Mouse (Mus musculus) liver, postnatal 0 days (tissue): ENCODE measurements around the gene Myog. TPM values are rescaled to one million over a fixed set of nuclear protein-coding genes. Genes with fewer than 3 reads are reported as not detected.
A peak's percentile ranks its signal among the peaks of the same experiment; 100 is the strongest.

Experiments
- ATAC-seq: fragments of 200-750 bp; cut with Nextera tagmentation; 2 replicates; pipeline ENCODE4 v1.8.0; 2017; ENCODE audit warnings: mild to moderate bottlenecking, moderate library complexity
- DNase-seq: peaks from one replicate; pipeline ENCODE4 v3.0.0-alpha.2; 2016
- H3K27ac ChIP-seq: fragments of 300-500 bp; sonication (generic); 2 replicates; pipeline ENCODE4 v1.5.1; 2014; ENCODE audit warnings: antibody characterized with exemption, moderate library complexity, mild to moderate bottlenecking, low read depth
- H3K27me3 ChIP-seq: fragments of 300-500 bp; sonication (generic); 2 replicates; pipeline ENCODE4 v1.6.1; 2014; ENCODE audit warnings: low read length, control low read depth, mixed read lengths; ENCODE audit not compliant: insufficient read depth
- H3K36me3 ChIP-seq: fragments of 300-500 bp; sonication (generic); replicated peaks from 2 replicates; pipeline ENCODE4 v1.6.1; 2014; ENCODE audit warnings: mild to moderate bottlenecking, control low read depth, low read length, moderate library complexity, mixed read lengths; ENCODE audit not compliant: insufficient read depth
- H3K4me1 ChIP-seq: fragments of 300-500 bp; sonication (generic); 2 replicates; pipeline ENCODE4 v1.6.1; 2014; ENCODE audit warnings: antibody characterized with exemption, mild to moderate bottlenecking, control low read depth; ENCODE audit not compliant: insufficient read depth
- H3K4me2 ChIP-seq: fragments of 300-500 bp; sonication (generic); 2 replicates; pipeline ENCODE4 v1.6.1; 2014; ENCODE audit warnings: low read depth, mild to moderate bottlenecking, low read length, moderate library complexity, mixed read lengths
- H3K4me3 ChIP-seq: fragments of 300-500 bp; sonication (generic); 2 replicates; pipeline ENCODE4 v1.5.1; 2014; ENCODE audit warnings: low read depth, low read length
- H3K9ac ChIP-seq: fragments of 300-500 bp; sonication (generic); replicated peaks from 2 replicates; pipeline ENCODE4 v1.6.1; 2014; ENCODE audit warnings: mild to moderate bottlenecking, moderate library complexity
- H3K9me3 ChIP-seq: fragments of 300-500 bp; sonication (generic); 2 replicates; pipeline ENCODE4 v1.6.1; 2016; ENCODE audit warnings: mild to moderate bottlenecking, control low read depth, low read length, mixed read lengths
- CTCF ChIP-seq: sonication (generic); IDR thresholded peaks from 2 replicates; pipeline ENCODE4 v1.5.1; 2016; ENCODE audit warnings: antibody characterized with exemption, low read depth
- EP300 ChIP-seq: IDR thresholded peaks from 2 replicates; pipeline ENCODE4 v1.6.1; 2016; ENCODE audit warnings: antibody characterized with exemption, low read depth, mild to moderate bottlenecking
- WGBS: fragments of 180-500 bp; shearing (Covaris S2); extraction: QIAGEN DNeasy Blood & Tissue Kit; methylation state at CpG from one replicate; pipeline ENCODE4 v1.1.7; 2014; ENCODE audit not compliant: insufficient replicate concordance; 5-methylcytosine and 5-hydroxymethylcytosine counted together
- polyA plus RNA-seq: library from polyadenylated mRNA; unstranded; fragments of >200 nt; fragmentation: Nextera tagmentation; extraction: Ambion mirVana; gene quantifications from 2 replicates; pipeline ENCODE4 v1.2.1, GENCODE M21; 2015

Myog gene
- polyA plus RNA-seq, 1 experiment from 2014 or later: not detected

DNA sequence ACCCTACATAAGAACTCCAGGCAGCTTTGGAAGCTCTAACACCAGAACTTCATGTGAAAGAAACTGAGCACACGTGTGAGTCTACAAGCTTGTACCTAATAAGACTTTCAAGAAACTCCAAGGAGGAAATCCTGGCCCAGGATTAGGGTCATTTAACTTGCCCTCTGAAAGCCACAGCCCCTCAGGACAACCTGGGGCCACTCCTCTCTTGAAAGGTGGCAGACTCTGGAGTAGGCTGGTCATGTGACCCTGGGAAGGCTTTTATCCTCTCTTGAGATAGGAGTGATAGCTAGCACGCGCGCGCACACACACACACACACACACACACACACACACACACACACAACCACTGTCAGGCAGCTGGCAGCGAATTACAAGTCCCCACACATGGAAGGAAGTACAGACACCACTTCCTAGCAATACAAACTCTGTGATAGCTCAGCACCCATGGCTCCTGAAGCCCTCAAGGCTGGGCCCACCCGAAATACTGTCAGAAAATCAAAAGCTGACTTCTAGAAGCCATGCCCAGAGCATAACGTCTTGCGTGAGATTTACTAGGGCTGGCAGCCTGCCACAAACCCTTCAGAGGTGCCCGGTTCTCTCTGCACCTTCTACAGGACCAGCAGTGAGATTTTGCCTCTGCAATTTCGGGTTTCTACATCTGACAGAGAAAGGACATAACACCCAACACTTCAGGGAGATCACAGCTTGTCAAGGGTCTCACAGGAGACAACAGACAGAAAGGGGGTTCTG, 47.3 kb downstream of the Myog start:
- DNase-seq: no peak
- Histone ChIP-seq H3K4me1 (peaks cover 6% of the 10 kb centered on the region; the same call in 1 of the 2 replicates), H3K4me3 (no peak overlapping the region)

DNA sequence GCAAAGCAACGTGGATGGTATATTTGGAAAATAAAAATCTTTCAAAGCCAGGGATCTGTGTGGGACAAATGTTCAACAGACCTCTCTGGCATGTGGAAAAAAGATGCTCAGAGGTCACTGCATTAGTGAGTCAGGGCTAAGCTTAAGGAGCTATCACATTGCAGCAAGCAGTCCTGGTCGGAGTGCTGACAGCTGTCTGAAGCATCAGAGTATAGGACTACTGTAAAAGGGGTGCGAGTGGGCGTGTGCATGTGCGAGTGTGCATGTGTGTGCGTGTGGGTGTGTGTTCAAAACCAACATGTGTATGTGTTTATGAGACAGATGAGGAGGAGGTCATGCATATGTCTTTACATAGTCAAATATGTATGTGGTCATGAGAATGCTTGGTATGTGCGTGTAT, 49.4 kb downstream of the Myog start:
- WGBS: 87% methylated on average over 7 of the region's 7 CpGs
- no peak for ATAC-seq
- Histone ChIP-seq H3K4me1 (peaks cover 2% of the 10 kb centered on the region), H3K4me3 (no peak overlapping the region), H3K27ac (no peak overlapping the region), H3K4me2 (no peak overlapping the region), H3K36me3 (no peaks in the 10 kb centered on the region), H3K27me3 (no peaks in the 10 kb centered on the region), H3K9ac (no peak overlapping the region), H3K9me3 (no peaks in the 10 kb centered on the region)
- TF ChIP-seq EP300: no peak
- no peak for TF ChIP-seq CTCF
- DNase-seq: no peak

More for the DNA sequence above, 47.3 kb downstream of the Myog start:
- no peak for ATAC-seq
- Histone ChIP-seq H3K9me3 (no peaks in the 10 kb centered on the region), H3K27ac (no peak overlapping the region), H3K36me3 (no peaks in the 10 kb centered on the region), H3K4me2 (no peak overlapping the region), H3K27me3 (0 out of 2 replicates have a peak, but pooled peaks cover 6% of the 10 kb centered on the region), H3K9ac (no peak overlapping the region)
- TF ChIP-seq CTCF (no peak), EP300 (no peak)
- 62% methylated on average over 11 of the region's 11 CpGs for WGBS

DNA sequence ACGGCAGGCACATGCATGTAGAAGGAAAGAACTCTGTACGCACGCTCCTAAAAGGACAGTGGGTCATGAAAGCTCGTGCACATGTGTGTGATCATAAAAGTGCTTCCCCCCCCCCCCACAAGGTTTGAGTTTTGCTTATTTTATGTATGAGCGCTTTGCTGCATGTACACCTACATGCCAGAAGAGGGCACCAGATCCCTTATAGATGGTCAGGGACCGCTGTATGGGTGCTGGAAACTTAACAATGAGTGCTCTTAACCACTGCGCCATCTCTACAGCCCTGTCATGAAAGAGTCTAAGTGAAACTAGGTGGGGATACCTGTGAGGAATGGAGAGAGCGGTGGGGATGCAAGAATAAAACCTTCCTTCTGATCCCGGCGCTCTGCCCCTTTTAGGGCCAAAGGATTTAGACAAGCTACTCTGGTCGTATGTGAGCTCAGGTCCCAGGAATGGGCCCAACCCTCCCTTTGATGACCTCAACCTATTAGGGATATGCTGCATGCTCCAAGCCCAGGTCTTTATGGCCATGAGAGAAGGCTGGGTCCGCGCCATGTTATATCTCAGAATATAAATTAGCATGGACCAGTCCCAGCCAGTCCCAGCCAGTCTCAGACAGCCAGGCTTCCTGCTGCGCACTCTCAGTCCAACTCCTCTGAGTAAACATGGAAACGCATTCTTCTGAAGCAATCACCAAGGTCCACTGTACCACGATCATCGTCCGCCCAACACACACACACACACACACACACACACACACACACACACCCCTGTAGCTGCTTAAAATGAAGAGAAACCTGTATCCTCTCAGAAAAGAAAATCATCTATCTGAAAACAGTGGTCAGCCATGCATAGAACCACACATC, 50.2 kb downstream of the Myog start:
- WGBS: 88% methylated on average over 18 of the region's 18 CpGs
- ATAC-seq: peak; percentile 71
- H3K27ac ChIP-seq: no peak overlapping the region
- H3K9me3 ChIP-seq: no peaks in the 10 kb centered on the region
- no peaks in the 10 kb centered on the region for H3K36me3 ChIP-seq
- H3K4me3 ChIP-seq: no peak overlapping the region
- H3K9ac ChIP-seq: no peak overlapping the region
- H3K27me3 ChIP-seq: no peaks in the 10 kb centered on the region
- peaks cover 10% of the 10 kb centered on the region for H3K4me1 ChIP-seq
- TF ChIP-seq CTCF (peak; percentile 48), EP300 (no peak)
- DNase-seq: no peak
- H3K4me2 ChIP-seq: no peak overlapping the region

DNA sequence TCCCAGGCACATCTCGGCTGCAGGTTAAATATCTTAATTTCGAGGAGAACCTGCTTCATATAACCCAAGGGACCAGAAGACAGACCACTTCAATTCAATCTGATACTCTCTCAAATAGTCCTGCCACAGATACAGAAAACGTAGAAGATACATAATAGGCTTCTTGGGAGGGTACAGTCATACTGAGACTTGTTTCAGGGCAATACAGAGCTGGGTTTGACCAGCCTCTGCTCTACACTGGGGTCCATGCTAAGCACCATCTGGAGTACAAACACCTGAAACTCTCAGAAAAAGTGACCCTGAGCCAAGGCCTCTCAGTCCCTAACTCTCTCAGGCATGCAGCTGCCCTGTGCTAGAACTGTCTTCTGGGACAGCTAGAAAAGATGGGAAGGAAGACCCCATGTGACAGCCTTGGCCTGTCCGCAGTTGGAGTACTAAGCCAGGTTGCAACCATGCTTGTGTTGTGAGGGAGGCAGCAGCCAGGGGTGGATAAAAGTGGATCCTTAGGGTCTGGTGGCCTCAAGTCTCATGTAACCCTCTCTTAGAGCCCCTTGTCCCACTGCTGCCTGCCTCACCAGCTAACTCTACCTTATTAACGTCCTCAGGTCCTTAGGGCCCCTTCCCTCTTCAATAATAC, 52.0 kb downstream of the Myog start:
- H3K27me3 ChIP-seq: no peaks in the 10 kb centered on the region
- no peak for ATAC-seq
- no peak overlapping the region for H3K9ac ChIP-seq
- H3K4me1 ChIP-seq: peaks cover 10% of the 10 kb centered on the region
- no peak overlapping the region for H3K4me3 ChIP-seq
- 74% methylated on average over 5 of the region's 5 CpGs for WGBS
- no peaks in the 10 kb centered on the region for H3K9me3 ChIP-seq
- H3K36me3 ChIP-seq: peaks cover 14% of the 10 kb centered on the region
- TF ChIP-seq EP300: no peak
- TF ChIP-seq CTCF: no peak
- DNase-seq: no peak
- no peak overlapping the region for H3K4me2 ChIP-seq
- H3K27ac ChIP-seq: no peak overlapping the region

Other genes starting within 250 kb of the Myog start
- 60.1 and 62.6 TPM in 2 replicates for gene Btg2, start 210.9 kb upstream of the Myog start, polyA plus RNA-seq
- gene Chit1, start 178.7 kb upstream of the Myog start, polyA plus RNA-seq: 0.26 TPM in 2 replicates
- 18.8 and 19.3 TPM in 2 replicates for gene Chil1, start 107.8 kb upstream of the Myog start, polyA plus RNA-seq
- gene Mybph, start 96.5 kb upstream of the Myog start, polyA plus RNA-seq: 0.14 TPM in 1 of 2 replicates, not detected in the other
- gene Adora1, start 54.6 kb upstream of the Myog start, polyA plus RNA-seq: 6.4 and 8.3 TPM in 2 replicates
- 1.3 and 1.6 TPM in 2 replicates for gene Ppfia4, start 42.9 kb downstream of the Myog start, polyA plus RNA-seq
- 44.1 and 46.1 TPM in 2 replicates for gene Tmem183a, start 72.0 kb downstream of the Myog start, polyA plus RNA-seq
- not detected in 2 replicates for gene 4933406M09Rik, start 96.0 kb downstream of the Myog start, polyA plus RNA-seq
- gene Cyb5r1, start 115.6 kb downstream of the Myog start, polyA plus RNA-seq: 7.7 and 8.2 TPM in 2 replicates
- gene Adipor1, start 125.4 kb downstream of the Myog start, polyA plus RNA-seq: 93.5 and 98.9 TPM in 2 replicates
- 12.3 and 13.2 TPM in 2 replicates for gene Klhl12, start 165.5 kb downstream of the Myog start, polyA plus RNA-seq
- 12.4 and 13.2 TPM in 2 replicates for gene Rabif, start 204.7 kb downstream of the Myog start, polyA plus RNA-seq